Mouse (Mus musculus): ENCODE data around the gene Chchd4. TPM values are rescaled to one million over a fixed set of nuclear protein-coding genes. Genes with fewer than 3 reads are reported as not detected.
"Not testable (repeated sequence)": the region's sequence is repeated elsewhere in the genome, so short reads cannot be mapped to it uniquely, and the experiment has no call there.

The Chchd4 gene
- polyA plus RNA-seq, 1 experiment from 2014 or later: 24.8 TPM

DNA sequence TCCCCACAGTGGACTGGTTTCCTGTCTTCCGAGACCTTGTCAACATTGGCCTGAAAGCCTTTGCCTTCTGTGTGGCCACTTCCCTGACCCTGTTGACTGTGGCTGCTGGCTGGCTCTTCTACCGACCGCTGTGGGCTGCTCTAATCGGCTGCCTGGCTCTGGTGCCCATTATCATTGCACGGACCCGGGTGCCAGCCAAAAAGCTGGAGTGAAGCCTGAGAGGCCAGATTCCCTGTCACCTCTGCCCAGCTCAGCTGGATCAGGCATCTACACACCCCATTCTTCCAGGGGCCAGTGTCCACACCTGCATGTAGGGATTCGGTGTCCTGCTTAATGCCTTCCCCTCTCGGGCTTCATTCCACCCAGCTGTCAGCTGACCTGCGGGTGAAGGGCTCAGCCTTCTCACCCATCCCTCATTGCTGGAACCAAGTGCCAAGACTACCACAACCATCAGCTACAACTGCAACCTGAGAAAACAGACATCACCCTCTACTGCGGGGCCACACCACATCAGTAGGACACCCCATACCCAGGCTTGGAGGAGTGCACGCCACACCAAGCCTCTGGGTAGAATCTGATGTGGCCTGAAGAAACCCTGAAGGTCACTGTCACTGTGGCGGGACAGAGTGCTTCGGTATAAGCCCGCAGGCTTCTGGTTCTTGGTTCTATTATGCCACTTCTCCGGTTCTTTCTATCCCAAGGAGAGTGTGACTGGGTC, 13.5 kb upstream of the Chchd4 start:
- Histone ChIP-seq H3K4me2 (ENCODE audit: low read depth, low read length) (no peak overlapping the region), H3K4me1 (ENCODE audit: control insufficient read depth, insufficient read depth, low read length) (no peaks in the 10 kb centered on the region), H3K27me3 (replicated peaks; ENCODE audit: control insufficient read depth, insufficient read depth, low read length) (no peaks in the 10 kb centered on the region), H3K4me3 (ENCODE audit: low read depth, low read length) (no peak overlapping the region), H3K9me3 (ENCODE audit: control insufficient read depth, low read length) (no peaks in the 10 kb centered on the region), H3K9ac (ENCODE audit: low read depth, low read length) (no peak overlapping the region), H3K27ac (replicated peaks; ENCODE audit: low read depth, low read length) (no peak overlapping the region), H3K36me3 (ENCODE audit: control insufficient read depth, insufficient read depth, low read length) (peaks cover 93% of the 10 kb centered on the region)
- ATAC-seq (ENCODE audit: low read depth) (no peak), DNase-seq (ENCODE audit: low spot score) (no peak)
- WGBS: 88% methylated on average over 15 of the region's 15 CpGs

- no peak for ATAC-seq (ENCODE audit: low read depth)
- H3K27ac ChIP-seq (replicated peaks; ENCODE audit: low read depth, low read length): no peak overlapping the region
- H3K9ac ChIP-seq (ENCODE audit: low read depth, low read length): no peak overlapping the region
- no peaks in the 10 kb centered on the region for H3K9me3 ChIP-seq (ENCODE audit: control insufficient read depth, low read length)
- 93% methylated on average over 2 of the region's 2 CpGs for WGBS
- DNase-seq (ENCODE audit: low spot score): no peak
- no peak overlapping the region for H3K4me2 ChIP-seq (ENCODE audit: low read depth, low read length)
- peaks cover 98% of the 10 kb centered on the region for H3K36me3 ChIP-seq (ENCODE audit: control insufficient read depth, insufficient read depth, low read length)
- no peak overlapping the region for H3K4me3 ChIP-seq (ENCODE audit: low read depth, low read length)
- H3K27me3 ChIP-seq (replicated peaks; ENCODE audit: control insufficient read depth, insufficient read depth, low read length): no peaks in the 10 kb centered on the region
- H3K4me1 ChIP-seq (ENCODE audit: control insufficient read depth, insufficient read depth, low read length): no peaks in the 10 kb centered on the region
Observed at GRCm38 (mm10) chr6:91483371-91483770, 10.0 kb upstream of the Chchd4 start.

DNA sequence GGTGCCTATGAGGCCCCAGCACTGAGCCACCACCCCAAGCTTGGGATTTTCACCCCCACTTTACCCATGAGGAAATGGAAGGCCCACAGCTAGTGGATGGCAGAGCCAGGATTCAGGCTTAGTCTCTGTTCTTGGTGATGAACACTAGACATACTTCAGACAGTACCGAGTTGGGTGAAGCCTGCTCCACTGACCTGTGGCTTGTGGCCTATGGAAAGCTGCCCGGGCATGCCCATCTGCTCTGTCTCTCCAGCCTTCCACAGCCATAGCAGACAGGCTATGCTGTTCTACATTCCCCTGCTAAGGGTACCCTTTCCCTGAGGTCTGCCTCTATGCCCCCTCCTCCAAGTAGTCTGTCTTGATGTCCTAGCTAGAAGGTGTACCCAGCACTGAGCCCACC, 3.2 kb upstream of the Chchd4 start:
- Histone ChIP-seq H3K4me1 (ENCODE audit: control insufficient read depth, insufficient read depth, low read length) (peaks cover 17% of the 10 kb centered on the region), H3K9me3 (ENCODE audit: control insufficient read depth, low read length) (no peaks in the 10 kb centered on the region), H3K4me3 (ENCODE audit: low read depth, low read length) (no peak overlapping the region), H3K4me2 (ENCODE audit: low read depth, low read length) (no peak overlapping the region), H3K9ac (ENCODE audit: low read depth, low read length) (0 out of 2 replicates have a peak overlapping the region, but pooled peaks have one; percentile 5), H3K36me3 (ENCODE audit: control insufficient read depth, insufficient read depth, low read length) (peaks cover 48% of the 10 kb centered on the region), H3K27ac (replicated peaks; ENCODE audit: low read depth, low read length) (no peak overlapping the region), H3K27me3 (replicated peaks; ENCODE audit: control insufficient read depth, insufficient read depth, low read length) (no peaks in the 10 kb centered on the region)
- ATAC-seq (ENCODE audit: low read depth) (no peak), DNase-seq (ENCODE audit: low spot score) (no peak)
- 81% methylated on average over 2 of the region's 2 CpGs for WGBS

- peak overlapping the region; percentile 71; the same call in 1 of the 2 replicates for H3K27ac ChIP-seq (replicated peaks; ENCODE audit: low read depth, low read length)
- WGBS: 43% methylated on average over 9 of the region's 9 CpGs
- peaks cover 35% of the 10 kb centered on the region for H3K36me3 ChIP-seq (ENCODE audit: control insufficient read depth, insufficient read depth, low read length)
- no peak for DNase-seq (ENCODE audit: low spot score)
- H3K4me3 ChIP-seq (ENCODE audit: low read depth, low read length): peak overlapping the region; percentile 83
- H3K4me1 ChIP-seq (ENCODE audit: control insufficient read depth, insufficient read depth, low read length): peaks cover 17% of the 10 kb centered on the region
- peak overlapping the region; percentile 71 for H3K4me2 ChIP-seq (ENCODE audit: low read depth, low read length)
- peak overlapping the region; percentile 82 for H3K9ac ChIP-seq (ENCODE audit: low read depth, low read length)
- no peaks in the 10 kb centered on the region for H3K9me3 ChIP-seq (ENCODE audit: control insufficient read depth, low read length)
- no peaks in the 10 kb centered on the region for H3K27me3 ChIP-seq (replicated peaks; ENCODE audit: control insufficient read depth, insufficient read depth, low read length)
- ATAC-seq (ENCODE audit: low read depth): no peak
Observed at GRCm38 (mm10) chr6:91474441-91475190, 1.3 kb upstream of the Chchd4 start.

DNA sequence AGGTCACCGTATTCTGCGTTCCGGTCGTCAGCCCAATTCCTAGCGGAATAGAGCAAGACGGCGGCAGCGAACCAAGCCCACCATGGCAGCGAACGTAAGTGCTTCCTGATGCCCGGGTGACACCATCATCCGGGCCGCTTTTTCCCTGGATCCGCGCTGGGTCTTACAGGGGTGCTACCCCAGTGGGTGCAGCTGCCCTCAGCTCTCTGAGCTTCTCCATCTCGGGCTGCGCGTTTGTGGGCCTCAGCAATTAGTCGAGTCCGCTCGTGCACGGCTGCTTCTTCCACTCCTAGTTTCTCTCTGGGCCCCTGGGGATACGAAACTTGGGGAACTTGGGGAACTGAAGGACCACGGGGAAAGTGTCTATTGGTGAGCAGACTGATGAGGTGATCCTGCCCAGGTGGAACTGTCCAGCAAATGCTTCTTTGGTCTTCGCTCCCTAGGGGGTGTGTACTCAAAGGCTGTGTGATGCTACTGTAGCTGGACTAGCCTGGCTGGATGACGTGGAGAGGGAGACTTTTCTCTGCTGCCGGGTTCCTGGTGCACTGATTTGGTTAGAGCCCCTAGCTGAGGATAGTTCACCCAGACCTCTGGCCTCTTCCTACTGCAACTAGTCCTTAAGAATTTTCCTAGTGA, 577 bp upstream of the Chchd4 start:
- WGBS: 2% methylated on average over 27 of the region's 27 CpGs
- Histone ChIP-seq H3K4me3 (ENCODE audit: low read depth, low read length) (peak overlapping the region; percentile 83), H3K4me1 (ENCODE audit: control insufficient read depth, insufficient read depth, low read length) (peaks cover 17% of the 10 kb centered on the region), H3K27ac (replicated peaks; ENCODE audit: low read depth, low read length) (peak overlapping the region; percentile 71), H3K9me3 (ENCODE audit: control insufficient read depth, low read length) (no peaks in the 10 kb centered on the region), H3K9ac (ENCODE audit: low read depth, low read length) (peak overlapping the region; percentile 82), H3K27me3 (replicated peaks; ENCODE audit: control insufficient read depth, insufficient read depth, low read length) (no peaks in the 10 kb centered on the region), H3K36me3 (ENCODE audit: control insufficient read depth, insufficient read depth, low read length) (peaks cover 29% of the 10 kb centered on the region), H3K4me2 (ENCODE audit: low read depth, low read length) (peak overlapping the region; percentile 71)
- ATAC-seq (ENCODE audit: low read depth) (peak; percentile 35), DNase-seq (ENCODE audit: low spot score) (peak; percentile 50)

DNA sequence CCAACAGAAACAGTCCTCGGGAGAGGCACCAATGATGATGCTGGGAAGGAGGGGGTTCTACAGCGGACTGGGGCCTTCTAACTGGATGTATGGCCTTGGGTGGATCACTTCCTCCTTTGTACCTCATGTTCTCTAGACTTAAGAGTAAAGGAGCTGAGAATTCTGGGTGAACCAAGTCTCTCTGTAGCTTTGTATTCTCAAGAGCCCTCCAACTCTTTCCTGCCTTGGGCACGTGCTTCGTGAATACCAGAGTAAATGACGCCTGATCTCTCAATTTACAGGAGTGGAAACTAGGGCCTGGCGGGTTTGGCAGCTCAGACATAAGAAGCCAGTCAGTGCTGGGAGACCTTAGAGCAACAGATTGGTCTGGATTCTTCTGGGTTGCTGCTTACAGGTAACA, 1.0 kb downstream of the Chchd4 start:
- Histone ChIP-seq H3K4me2 (ENCODE audit: low read depth, low read length) (peak overlapping the region; percentile 71), H3K9me3 (ENCODE audit: control insufficient read depth, low read length) (no peaks in the 10 kb centered on the region), H3K4me1 (ENCODE audit: control insufficient read depth, insufficient read depth, low read length) (peaks cover 17% of the 10 kb centered on the region), H3K9ac (ENCODE audit: low read depth, low read length) (peak overlapping the region; percentile 89), H3K27ac (replicated peaks; ENCODE audit: low read depth, low read length) (peak overlapping the region; percentile 88; the same call in 1 of the 2 replicates), H3K36me3 (ENCODE audit: control insufficient read depth, insufficient read depth, low read length) (peaks cover 17% of the 10 kb centered on the region; the same call in 1 of the 2 replicates), H3K4me3 (ENCODE audit: low read depth, low read length) (peak overlapping the region; percentile 83), H3K27me3 (replicated peaks; ENCODE audit: control insufficient read depth, insufficient read depth, low read length) (no peaks in the 10 kb centered on the region)
- WGBS: 22% methylated on average over 6 of the region's 6 CpGs
- peak; percentile 41 for DNase-seq (ENCODE audit: low spot score)
- no peak for ATAC-seq (ENCODE audit: low read depth)

DNA sequence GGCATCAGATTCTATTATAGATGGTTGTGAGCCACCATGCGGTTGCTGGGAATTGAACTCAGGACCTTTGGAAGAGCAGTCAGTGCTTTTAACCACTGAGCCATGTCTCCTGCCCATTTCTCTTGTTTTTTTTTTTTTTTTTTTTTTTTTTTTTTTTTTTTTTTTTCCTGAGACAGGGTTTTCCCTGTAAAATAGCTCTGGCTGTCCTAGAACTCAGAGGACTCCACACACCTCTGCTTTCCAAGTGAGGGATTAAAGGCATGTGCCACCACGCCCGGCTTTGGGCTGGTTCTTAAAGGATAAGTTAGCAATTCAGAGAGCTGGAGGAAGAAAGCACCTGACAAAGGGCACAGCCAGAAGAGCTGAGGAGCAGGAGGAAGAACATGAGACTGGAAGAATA, 1.9 kb downstream of the Chchd4 start:
- Histone ChIP-seq H3K4me1 (ENCODE audit: control insufficient read depth, insufficient read depth, low read length) (peaks cover 17% of the 10 kb centered on the region), H3K4me2 (ENCODE audit: low read depth, low read length) (peak overlapping the region; percentile 71; the same call in 1 of the 2 replicates), H3K36me3 (ENCODE audit: control insufficient read depth, insufficient read depth, low read length) (peaks cover 20% of the 10 kb centered on the region)
- not testable (repeated sequence) for H3K9ac ChIP-seq (ENCODE audit: low read depth, low read length); DNase-seq (ENCODE audit: low spot score); H3K9me3 ChIP-seq (ENCODE audit: control insufficient read depth, low read length); H3K4me3 ChIP-seq (ENCODE audit: low read depth, low read length); H3K27ac ChIP-seq (replicated peaks; ENCODE audit: low read depth, low read length); H3K27me3 ChIP-seq (replicated peaks; ENCODE audit: control insufficient read depth, insufficient read depth, low read length); ATAC-seq (ENCODE audit: low read depth)
- WGBS: 87% methylated on average over 3 of the region's 3 CpGs

DNA sequence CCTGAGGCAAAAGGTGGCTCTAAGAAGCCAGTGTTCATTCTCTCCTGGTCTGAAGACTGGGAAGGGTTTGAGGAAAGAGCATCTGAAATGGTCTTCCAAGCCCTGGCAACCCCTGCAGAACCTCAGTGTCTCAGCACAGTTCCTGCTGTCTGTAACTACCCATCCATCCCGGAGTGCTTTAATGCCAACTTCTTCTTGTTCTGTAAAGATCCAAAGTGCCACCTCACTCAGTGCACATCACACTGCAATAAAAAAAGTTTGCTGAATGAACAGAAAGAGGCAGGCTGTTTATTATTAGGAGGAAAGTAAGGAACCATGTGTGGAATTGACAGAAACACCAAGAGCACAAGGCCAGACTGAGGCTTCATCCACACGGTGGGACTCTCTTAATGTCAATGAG, 2.6 kb downstream of the Chchd4 start:
- no peak for ATAC-seq (ENCODE audit: low read depth)
- H3K36me3 ChIP-seq (ENCODE audit: control insufficient read depth, insufficient read depth, low read length): peaks cover 26% of the 10 kb centered on the region

More for the DNA sequence above, 2.6 kb downstream of the Chchd4 start:
- Histone ChIP-seq H3K27me3 (replicated peaks; ENCODE audit: control insufficient read depth, insufficient read depth, low read length) (no peaks in the 10 kb centered on the region), H3K9me3 (ENCODE audit: control insufficient read depth, low read length) (no peaks in the 10 kb centered on the region), H3K9ac (ENCODE audit: low read depth, low read length) (no peak overlapping the region), H3K27ac (replicated peaks; ENCODE audit: low read depth, low read length) (no peak overlapping the region), H3K4me3 (ENCODE audit: low read depth, low read length) (no peak overlapping the region), H3K4me2 (ENCODE audit: low read depth, low read length) (no peak overlapping the region), H3K4me1 (ENCODE audit: control insufficient read depth, insufficient read depth, low read length) (peaks cover 17% of the 10 kb centered on the region)
- 94% methylated on average over 2 of the region's 2 CpGs for WGBS
- no peak for DNase-seq (ENCODE audit: low spot score)

Data from embryonic facial prominence, embryonic 14.5 days (tissue).